Mouse (Mus musculus): ENCODE results near the gene Ankrd23. TPM values are rescaled to one million over a fixed set of nuclear protein-coding genes. Genes with fewer than 3 reads are reported as not detected.
A peak's percentile ranks its signal among the peaks of the same experiment; 100 is the strongest.

Gene Ankrd23
- polyA plus RNA-seq, 1 experiment from 2014 or later = 16.7 TPM

DNA sequence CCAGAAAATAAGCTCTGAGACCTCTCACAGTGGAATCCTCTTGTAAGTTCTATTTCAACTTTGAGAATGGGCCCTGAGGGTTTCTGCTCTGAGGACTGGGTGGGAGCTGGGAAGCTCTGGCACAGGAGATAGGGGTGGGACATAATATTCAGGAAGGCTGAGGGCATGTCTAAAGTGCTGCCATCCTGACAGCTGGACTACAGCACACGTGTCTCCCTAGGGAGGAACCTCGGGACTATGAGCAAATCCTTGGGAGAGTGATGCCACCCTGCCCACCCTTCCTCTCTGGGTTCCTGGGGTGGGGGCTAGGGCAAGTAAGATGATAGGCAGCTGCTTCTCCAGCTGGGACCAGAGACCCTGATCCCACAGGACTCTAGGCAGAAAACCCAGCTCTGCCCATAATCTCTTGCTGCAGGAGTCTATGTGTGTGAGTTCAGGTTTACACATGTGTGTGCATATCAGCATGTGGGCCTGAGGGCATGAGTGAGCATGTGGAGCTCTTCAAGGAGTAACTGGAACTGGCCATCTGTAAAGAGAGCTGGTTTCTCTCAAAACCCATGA lies 35.5 kb upstream of the Ankrd23 start:
- WGBS = 66% methylated on average over 2 of the region's 2 CpGs
- H3K4me1 ChIP-seq = peaks cover 75% of the 10 kb centered on the region
- no peaks in the 10 kb centered on the region for H3K27me3 ChIP-seq (ENCODE audit: insufficient read depth, poor library complexity, severe bottlenecking)
- 0 out of 2 replicates have a peak overlapping the region, but pooled peaks have one; percentile 56 for H3K27ac ChIP-seq
- no peak overlapping the region for H3K4me3 ChIP-seq
- H3K36me3 ChIP-seq = no peaks in the 10 kb centered on the region
- no peak for DNase-seq (ENCODE audit: low spot score)
- H3K9me3 ChIP-seq = no peaks in the 10 kb centered on the region

DNA sequence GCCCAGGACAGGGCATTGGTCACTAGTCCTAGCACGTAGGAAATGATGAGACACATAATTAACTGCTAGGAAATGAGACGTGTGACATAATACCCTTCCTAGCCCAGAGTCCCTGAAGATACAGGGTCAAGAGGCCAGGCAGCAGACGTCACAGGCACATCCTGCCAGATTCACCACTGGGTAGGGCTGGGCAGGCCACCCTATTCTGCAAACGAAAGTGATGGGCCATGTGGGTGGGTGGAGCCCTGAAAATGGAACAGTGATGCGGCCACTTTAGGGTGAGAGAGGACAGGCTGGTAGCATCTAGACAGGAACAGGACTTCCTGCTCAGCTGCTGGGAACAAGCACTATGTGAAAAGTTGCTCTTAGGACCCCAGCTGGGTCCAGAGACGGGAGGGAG lies 34.9 kb upstream of the Ankrd23 start:
- H3K27ac ChIP-seq = peak overlapping the region; percentile 56
- no peak overlapping the region for H3K4me3 ChIP-seq
- H3K9me3 ChIP-seq = no peaks in the 10 kb centered on the region
- DNase-seq (ENCODE audit: low spot score) = no peak
- WGBS = 37% methylated on average over 6 of the region's 6 CpGs
- H3K27me3 ChIP-seq (ENCODE audit: insufficient read depth, poor library complexity, severe bottlenecking) = no peaks in the 10 kb centered on the region
- peaks cover 75% of the 10 kb centered on the region for H3K4me1 ChIP-seq
- H3K36me3 ChIP-seq = no peaks in the 10 kb centered on the region

DNA sequence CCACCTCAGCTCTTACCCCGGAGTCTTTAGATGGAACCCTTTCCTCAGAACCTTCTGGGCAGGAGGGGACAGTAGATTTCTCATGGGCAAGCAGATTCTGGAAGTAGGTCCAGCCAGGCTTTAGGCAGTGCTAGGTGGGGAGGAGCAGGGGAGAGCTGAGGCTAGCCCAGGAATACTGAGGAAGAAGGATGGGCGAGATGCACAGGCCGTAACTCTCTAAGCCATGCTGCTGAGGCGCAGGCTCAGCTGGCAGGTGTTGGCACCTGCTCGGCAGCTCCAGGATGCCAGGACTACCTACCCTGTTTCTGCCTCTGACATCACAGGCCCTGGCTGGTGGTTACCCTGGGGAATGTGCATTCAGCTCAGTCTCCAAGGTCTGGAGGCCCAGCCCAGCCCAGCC lies 33.6 kb upstream of the Ankrd23 start:
- Histone ChIP-seq H3K9me3 (no peaks in the 10 kb centered on the region), H3K27me3 (ENCODE audit: insufficient read depth, poor library complexity, severe bottlenecking) (no peaks in the 10 kb centered on the region), H3K36me3 (no peaks in the 10 kb centered on the region), H3K27ac (peak overlapping the region; percentile 60; the same call in 1 of the 2 replicates), H3K4me3 (no peak overlapping the region), H3K4me1 (peaks cover 69% of the 10 kb centered on the region)
- WGBS = 94% methylated on average over 5 of the region's 5 CpGs
- DNase-seq (ENCODE audit: low spot score) = no peak

DNA sequence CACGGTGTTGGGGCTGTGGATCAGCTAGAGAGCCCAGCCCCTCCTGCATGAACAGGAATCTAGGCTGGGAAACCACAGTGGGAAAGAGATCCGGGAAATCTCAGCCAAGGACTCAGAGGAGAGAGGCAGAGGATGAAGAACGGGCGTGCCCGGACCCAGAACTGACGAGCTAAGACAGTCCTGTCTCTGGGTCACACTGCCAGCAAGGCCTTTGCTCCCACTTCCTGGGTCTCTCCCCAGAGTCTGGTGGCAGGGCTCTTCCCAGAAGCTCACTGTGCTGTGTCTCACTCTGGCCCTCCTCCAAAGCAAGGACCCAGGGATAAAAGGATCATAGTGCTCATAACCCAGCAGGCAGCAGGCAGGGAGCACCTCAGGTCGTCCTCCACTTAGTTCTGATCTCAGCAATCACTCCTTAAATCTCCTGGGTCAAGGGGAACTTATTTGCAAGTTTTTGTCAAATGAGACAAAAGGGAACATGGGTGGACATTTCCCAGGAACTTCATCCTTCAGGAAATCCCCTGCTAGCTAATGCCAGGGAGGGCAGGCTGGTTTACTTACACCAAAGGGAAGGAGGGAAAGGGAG lies 33.1 kb upstream of the Ankrd23 start:
- H3K9me3 ChIP-seq = no peaks in the 10 kb centered on the region
- peaks cover 72% of the 10 kb centered on the region for H3K4me1 ChIP-seq
- no peak for DNase-seq (ENCODE audit: low spot score)
- H3K36me3 ChIP-seq = no peaks in the 10 kb centered on the region
- H3K4me3 ChIP-seq = no peak overlapping the region
- peak overlapping the region; percentile 60 for H3K27ac ChIP-seq
- 62% methylated on average over 7 of the region's 7 CpGs for WGBS
- H3K27me3 ChIP-seq (ENCODE audit: insufficient read depth, poor library complexity, severe bottlenecking) = no peaks in the 10 kb centered on the region

DNA sequence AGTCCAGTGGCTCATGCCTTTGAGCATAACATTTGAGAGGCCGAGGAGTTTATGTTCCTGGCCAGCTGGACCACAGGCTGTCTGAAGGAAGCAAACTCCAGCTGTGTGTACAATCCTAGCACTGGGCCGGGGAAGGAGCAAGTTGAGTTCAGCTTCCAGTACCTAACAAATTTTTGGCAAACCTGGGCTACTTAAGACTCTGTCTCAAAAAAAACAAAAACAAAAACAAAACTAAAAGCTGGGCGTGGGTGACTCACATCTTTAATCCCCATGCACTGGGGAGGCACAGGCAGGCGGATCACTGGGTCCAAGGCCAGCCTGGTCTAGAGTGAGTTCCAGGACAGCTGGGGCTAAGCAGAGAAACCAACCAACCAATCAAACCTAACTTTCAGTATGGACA lies 32.1 kb upstream of the Ankrd23 start:
- 84% methylated on average over 4 of the region's 4 CpGs for WGBS
- Histone ChIP-seq H3K9me3 (no peaks in the 10 kb centered on the region), H3K27ac (peak overlapping the region; percentile 3; the same call in 1 of the 2 replicates), H3K27me3 (ENCODE audit: insufficient read depth, poor library complexity, severe bottlenecking) (no peaks in the 10 kb centered on the region), H3K4me1 (peaks cover 77% of the 10 kb centered on the region), H3K4me3 (no peak overlapping the region), H3K36me3 (no peaks in the 10 kb centered on the region)
- DNase-seq (ENCODE audit: low spot score) = no peak

DNA sequence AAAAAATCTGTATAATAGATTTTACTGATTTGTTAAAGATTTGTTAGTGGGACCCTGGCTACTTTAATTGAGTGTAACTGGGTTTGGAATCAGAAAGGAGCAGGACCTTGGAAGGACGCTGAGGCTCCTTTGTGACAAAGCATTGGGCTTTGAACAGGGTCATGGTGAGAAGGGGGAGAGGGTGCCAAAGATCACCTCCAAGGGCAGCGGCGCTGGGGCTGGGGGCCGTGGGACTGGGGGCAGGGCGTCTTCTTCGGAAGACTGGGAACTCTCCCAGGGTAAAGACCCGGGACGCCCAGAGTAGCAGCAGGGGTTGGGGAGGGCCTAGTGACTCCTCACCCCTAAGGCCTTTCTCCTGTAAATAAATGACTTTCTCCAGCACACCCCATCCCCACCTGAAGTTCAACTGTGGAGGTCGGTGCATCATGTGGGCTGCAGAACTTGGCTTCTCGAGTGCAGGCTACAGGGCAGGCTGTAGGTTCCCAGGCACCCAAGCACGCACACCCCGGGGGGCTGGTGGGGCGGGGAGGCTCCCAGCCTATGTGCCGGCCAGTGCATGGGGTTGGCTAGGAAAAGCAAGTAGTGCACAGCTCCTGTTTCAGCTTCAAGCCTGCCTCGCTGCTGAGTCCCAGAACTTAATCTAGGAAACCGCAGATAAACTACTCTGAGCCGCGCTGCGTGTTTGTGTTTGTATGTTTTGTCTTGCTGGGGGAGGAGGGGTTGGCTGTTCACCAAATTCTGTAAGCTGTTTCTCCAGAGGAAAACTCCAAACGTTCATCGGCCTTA lies 31.3 kb upstream of the Ankrd23 start:
- no peaks in the 10 kb centered on the region for H3K36me3 ChIP-seq
- no peak for DNase-seq (ENCODE audit: low spot score)
- H3K27me3 ChIP-seq (ENCODE audit: insufficient read depth, poor library complexity, severe bottlenecking) = no peaks in the 10 kb centered on the region
- H3K9me3 ChIP-seq = no peaks in the 10 kb centered on the region
- H3K4me1 ChIP-seq = peaks cover 79% of the 10 kb centered on the region
- WGBS = 34% methylated on average over 21 of the region's 21 CpGs
- H3K27ac ChIP-seq = peak overlapping the region; percentile 65
- no peak overlapping the region for H3K4me3 ChIP-seq

DNA sequence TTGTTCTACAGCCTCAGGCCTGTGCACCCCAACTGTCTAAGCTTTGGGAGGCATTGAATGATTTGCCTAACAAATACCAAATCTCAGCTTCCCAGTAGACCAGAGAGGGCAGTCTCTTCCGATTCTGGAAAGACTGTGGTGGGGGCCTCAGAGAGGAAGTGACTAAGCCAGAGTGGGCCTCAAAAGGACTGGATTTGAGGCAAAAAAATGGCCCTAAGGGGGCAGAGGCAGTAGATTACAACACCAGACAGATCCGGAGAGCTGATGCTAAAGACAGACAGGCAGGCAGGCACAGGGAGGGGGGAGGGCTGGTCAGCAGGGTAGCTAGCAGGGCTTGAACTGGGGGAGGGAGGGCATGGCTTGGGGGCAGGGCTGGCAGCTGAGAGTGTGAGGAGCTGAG lies 29.7 kb upstream of the Ankrd23 start:
- peak overlapping the region; percentile 56; the same call in 1 of the 2 replicates for H3K27ac ChIP-seq
- no peaks in the 10 kb centered on the region for H3K9me3 ChIP-seq
- H3K4me1 ChIP-seq = peaks cover 84% of the 10 kb centered on the region
- H3K27me3 ChIP-seq (ENCODE audit: insufficient read depth, poor library complexity, severe bottlenecking) = no peaks in the 10 kb centered on the region
- no peak for DNase-seq (ENCODE audit: low spot score)
- WGBS = 18% methylated on average over 2 of the region's 2 CpGs
- no peaks in the 10 kb centered on the region for H3K36me3 ChIP-seq
- H3K4me3 ChIP-seq = no peak overlapping the region

DNA sequence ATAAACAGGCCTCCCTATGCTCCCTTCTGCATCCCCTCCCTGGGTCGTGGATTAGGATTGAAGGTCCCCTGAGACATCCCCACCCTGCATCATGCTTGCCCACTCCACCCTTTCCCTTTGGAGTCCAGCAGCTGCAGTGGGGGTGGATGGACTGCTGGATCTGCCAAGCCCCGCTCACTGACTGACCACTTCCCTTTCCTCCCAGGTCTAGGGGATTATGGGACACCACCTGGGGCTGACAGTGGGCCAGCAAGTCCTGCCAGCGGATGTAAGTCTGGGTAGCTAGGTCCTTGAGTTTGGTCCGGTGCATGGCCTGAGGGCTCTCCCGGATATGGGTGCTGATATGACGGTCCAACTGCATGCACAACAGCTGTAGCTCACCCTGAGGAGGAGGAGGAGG lies 27.4 kb upstream of the Ankrd23 start:
- H3K4me1 ChIP-seq = peaks cover 81% of the 10 kb centered on the region
- 0 out of 2 replicates have a peak, but pooled peaks cover under 1% of the 10 kb centered on the region for H3K27me3 ChIP-seq (ENCODE audit: insufficient read depth, poor library complexity, severe bottlenecking)
- H3K9me3 ChIP-seq = no peaks in the 10 kb centered on the region
- WGBS = 60% methylated on average over 6 of the region's 6 CpGs
- peak overlapping the region; percentile 71 for H3K27ac ChIP-seq
- no peaks in the 10 kb centered on the region for H3K36me3 ChIP-seq
- DNase-seq (ENCODE audit: low spot score) = no peak
- H3K4me3 ChIP-seq = no peak overlapping the region

DNA sequence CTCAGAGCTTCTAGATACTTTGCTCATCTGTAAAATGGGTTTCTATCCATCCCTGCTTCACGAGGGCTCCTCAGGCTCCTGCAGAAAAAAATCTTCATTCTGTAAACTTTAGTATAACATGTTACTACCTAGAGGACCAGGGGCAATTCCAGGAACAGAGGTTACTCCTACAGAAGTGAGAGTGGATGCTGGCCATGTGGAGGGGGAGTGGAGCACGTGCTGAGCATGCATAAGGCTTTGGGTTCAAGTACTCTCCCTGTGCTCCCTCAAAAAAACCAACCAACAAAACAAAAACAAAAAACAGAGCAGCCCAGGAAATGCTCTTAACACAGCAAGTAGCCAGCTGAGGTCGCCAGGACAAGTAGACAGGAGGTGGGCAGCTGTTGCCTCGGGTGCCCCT lies 26.9 kb upstream of the Ankrd23 start:
- Histone ChIP-seq H3K27ac (no peak overlapping the region), H3K4me3 (no peak overlapping the region), H3K4me1 (peaks cover 85% of the 10 kb centered on the region), H3K27me3 (ENCODE audit: insufficient read depth, poor library complexity, severe bottlenecking) (0 out of 2 replicates have a peak, but pooled peaks cover 5% of the 10 kb centered on the region), H3K9me3 (no peaks in the 10 kb centered on the region), H3K36me3 (no peaks in the 10 kb centered on the region)
- no peak for DNase-seq (ENCODE audit: low spot score)
- 72% methylated on average over 4 of the region's 4 CpGs for WGBS

DNA sequence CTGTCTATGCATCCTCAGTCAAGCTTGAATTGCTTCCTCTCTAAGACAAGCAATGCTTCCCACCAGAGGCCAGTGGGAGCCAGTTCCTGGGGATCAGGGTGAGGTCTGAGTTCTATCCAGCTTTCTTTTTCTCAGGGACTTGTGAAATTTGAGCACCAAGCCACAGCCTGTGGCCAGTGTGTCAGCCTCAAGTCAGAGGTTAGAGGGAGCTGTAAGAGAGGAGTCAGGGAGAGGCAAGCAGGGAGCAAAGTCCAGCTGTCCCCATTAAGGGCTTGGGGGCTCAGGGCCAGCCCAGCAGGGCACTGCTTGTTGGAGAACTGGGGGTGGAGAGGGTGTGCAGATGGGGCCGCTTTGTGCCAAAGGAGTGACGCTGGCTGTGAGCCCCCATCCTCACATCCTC lies 26.5 kb upstream of the Ankrd23 start:
- Histone ChIP-seq H3K27ac (peak overlapping the region; percentile 47), H3K9me3 (no peaks in the 10 kb centered on the region), H3K4me1 (peaks cover 85% of the 10 kb centered on the region), H3K36me3 (no peaks in the 10 kb centered on the region), H3K4me3 (no peak overlapping the region), H3K27me3 (ENCODE audit: insufficient read depth, poor library complexity, severe bottlenecking) (0 out of 2 replicates have a peak, but pooled peaks cover 6% of the 10 kb centered on the region)
- DNase-seq (ENCODE audit: low spot score) = no peak
- WGBS = 72% methylated on average over 2 of the region's 2 CpGs

DNA sequence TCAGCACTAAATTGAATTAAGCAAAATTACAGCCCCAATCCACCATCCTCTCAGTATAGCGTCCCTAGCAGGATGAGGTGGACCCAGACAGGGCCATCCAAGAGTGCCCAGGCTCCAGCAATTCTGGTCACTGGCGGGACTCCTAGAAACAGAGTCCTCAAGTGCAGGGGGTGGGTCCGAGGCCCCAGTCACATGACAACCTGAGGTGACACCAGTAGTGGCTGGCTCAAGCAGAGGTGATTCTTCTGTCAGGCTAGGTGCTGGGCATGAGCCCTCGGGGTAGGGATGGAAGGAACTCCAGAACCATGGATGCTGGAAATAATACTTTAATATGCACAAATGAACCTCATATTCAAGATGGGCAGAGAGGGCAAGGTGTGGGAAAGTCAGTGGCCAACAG lies 25.7 kb upstream of the Ankrd23 start:
- Histone ChIP-seq H3K9me3 (no peaks in the 10 kb centered on the region), H3K27me3 (ENCODE audit: insufficient read depth, poor library complexity, severe bottlenecking) (0 out of 2 replicates have a peak, but pooled peaks cover 6% of the 10 kb centered on the region), H3K4me3 (no peak overlapping the region), H3K27ac (peak overlapping the region; percentile 47), H3K36me3 (no peaks in the 10 kb centered on the region), H3K4me1 (peaks cover 82% of the 10 kb centered on the region)
- 48% methylated on average over 4 of the region's 4 CpGs for WGBS
- no peak for DNase-seq (ENCODE audit: low spot score)

DNA sequence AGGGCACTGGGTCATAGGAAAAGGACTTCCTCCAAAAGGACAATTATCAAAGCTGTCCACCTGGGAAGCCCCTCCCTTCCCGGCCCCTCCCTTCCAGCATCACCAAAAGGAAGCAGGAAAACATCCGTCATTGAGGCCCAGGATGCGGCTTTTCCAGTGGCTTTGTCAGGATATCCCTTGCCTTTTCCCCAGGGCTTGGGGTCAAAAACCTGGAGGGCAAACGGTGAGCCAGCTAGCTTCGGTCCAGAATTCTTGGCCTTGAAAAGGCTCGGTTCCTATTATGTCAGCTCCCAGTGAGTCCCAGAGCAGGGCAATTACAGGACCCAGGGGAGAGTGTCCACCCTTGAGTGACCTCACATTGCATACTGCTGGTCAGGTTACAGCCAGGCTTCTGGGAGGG lies 24.2 kb upstream of the Ankrd23 start:
- DNase-seq (ENCODE audit: low spot score) = no peak
- 45% methylated on average over 6 of the region's 6 CpGs for WGBS

DNA sequence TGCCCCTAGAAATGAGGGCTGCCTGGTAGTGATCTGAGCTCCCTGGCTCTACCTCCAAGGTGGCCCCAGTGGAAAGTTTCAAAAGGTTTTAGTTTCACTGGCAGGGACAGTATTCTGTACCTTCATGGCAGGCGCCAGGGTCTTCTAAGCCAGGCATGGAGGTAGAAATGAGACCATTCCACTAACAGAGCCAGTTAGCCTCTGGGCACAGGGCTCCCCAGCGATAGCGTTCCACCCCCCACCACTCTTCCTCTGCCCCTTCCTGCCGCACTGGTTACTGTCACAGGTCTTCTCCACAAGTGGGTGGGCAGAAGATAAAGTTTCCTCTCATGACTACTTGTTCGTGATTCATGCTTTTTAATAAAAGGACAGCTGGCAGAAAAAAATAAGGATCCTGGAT lies 23.2 kb upstream of the Ankrd23 start:
- Histone ChIP-seq H3K27me3 (ENCODE audit: insufficient read depth, poor library complexity, severe bottlenecking) (0 out of 2 replicates have a peak, but pooled peaks cover 6% of the 10 kb centered on the region), H3K36me3 (0 out of 2 replicates have a peak, but pooled peaks cover 1% of the 10 kb centered on the region), H3K27ac (peak overlapping the region; percentile 98; the same call in 1 of the 2 replicates), H3K9me3 (no peaks in the 10 kb centered on the region), H3K4me3 (no peak overlapping the region), H3K4me1 (peaks cover 80% of the 10 kb centered on the region)
- 50% methylated on average over 5 of the region's 5 CpGs for WGBS
- no peak for DNase-seq (ENCODE audit: low spot score)

More for the DNA sequence above, 24.2 kb upstream of the Ankrd23 start:
- H3K9me3 ChIP-seq = no peaks in the 10 kb centered on the region
- H3K27ac ChIP-seq = peak overlapping the region; percentile 47; the same call in 1 of the 2 replicates
- peaks cover 75% of the 10 kb centered on the region for H3K4me1 ChIP-seq
- H3K27me3 ChIP-seq (ENCODE audit: insufficient read depth, poor library complexity, severe bottlenecking) = 0 out of 2 replicates have a peak, but pooled peaks cover 6% of the 10 kb centered on the region
- no peaks in the 10 kb centered on the region for H3K36me3 ChIP-seq
- no peak overlapping the region for H3K4me3 ChIP-seq

All from heart, embryonic 10.5 days (tissue).